Mouse (Mus musculus): ENCODE data around the gene Evi5l.
"Not testable (repeated sequence)": the region's sequence is repeated elsewhere in the genome, so short reads cannot be mapped to it uniquely, and the experiment has no call there.

Gene Evi5l

DNA sequence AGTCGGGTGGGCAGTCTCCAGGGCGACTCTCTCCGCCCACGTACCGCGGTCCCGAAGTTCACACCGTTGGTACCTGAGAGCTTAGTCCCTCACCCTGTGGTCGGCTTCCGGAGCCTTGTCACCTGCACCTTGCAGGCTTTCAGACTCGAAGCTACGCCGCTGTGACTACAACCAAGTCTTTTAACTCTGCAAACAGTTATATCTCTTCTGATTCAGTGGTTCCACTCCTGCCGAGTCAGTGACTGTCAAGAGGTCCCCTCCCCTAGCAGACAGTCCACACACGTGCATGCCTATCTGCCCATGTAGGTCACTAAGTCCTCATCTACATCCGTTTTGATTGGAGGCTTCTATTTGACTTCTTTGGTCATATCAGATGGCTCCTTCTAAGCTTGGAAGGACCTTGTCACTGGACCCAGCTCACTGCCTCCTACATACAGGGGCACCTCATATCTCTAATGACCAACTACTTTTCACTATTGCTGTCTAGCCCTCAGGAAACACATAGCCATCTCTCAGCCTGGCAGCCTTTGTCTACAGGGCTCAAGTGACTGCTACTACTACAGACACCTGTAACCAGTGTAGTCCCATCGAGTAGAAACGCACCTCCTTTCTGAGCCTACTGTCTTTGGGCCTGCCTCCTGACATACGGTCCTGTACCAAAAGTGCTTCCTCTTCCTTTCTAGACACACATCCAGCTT is 73.0 kb downstream of the Evi5l start:
- DNase-seq (ENCODE audit: low read depth): no peak

DNA sequence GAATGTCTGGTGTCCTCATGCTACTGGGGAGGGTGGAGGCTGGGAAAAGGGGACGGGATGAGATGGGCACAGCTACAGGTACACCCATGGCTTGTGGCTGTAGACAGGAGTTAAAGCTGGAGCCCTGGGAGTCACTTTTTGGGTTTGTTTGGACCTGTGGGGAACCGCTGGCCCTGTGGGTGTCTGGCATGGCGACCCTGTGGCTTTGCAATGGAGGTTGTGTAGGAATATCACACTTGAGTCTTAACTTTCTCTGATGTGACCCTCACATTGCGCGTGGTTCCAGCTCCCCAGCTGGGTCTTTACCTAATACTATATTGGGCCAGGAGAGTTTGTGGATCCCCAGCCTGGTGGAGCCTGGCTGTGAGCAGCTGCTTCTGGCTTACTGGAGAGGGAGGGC is 78.7 kb downstream of the Evi5l start:
- DNase-seq (ENCODE audit: low read depth): no peak

DNA sequence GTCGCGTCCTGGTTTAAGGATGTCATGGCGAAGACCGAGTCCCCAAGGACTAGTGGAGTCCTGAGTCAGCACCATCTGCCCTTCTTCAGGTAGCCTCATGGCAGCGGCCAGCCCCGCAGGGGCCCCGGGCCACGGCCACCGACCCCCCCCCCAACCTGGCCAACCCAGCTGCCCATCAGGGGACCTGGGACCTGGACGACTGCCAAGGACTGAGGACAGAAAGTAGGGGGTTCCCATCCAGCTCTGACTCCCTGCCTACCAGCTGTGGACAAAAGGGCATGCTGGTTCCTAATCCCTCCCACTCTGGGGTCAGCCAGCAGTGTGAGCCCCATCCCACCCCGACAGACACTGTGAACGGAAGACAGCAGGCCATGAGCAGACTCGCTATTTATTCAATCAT is 79.4 kb downstream of the Evi5l start:
- DNase-seq (ENCODE audit: low read depth): no peak

DNA sequence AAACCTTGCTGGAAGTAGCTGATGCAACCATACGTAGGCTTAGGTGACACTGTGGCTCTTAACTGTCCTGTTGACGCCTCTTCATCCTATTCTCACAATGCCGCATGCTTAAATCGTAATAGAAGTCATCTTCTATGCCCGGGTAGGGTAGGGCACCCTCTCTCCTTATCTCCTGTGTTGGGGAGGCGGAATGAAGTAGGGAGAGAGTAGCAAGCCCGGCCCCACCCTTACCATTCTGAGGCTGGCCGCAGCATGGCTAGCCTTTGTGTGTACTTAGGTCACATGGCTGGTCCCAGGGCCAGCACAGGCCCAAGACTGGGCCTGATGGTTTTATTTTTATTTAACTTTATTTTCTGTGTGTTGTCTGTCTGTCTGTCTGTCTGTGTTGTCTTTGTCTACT is 80.9 kb downstream of the Evi5l start:
- no peak for DNase-seq (ENCODE audit: low read depth)

DNA sequence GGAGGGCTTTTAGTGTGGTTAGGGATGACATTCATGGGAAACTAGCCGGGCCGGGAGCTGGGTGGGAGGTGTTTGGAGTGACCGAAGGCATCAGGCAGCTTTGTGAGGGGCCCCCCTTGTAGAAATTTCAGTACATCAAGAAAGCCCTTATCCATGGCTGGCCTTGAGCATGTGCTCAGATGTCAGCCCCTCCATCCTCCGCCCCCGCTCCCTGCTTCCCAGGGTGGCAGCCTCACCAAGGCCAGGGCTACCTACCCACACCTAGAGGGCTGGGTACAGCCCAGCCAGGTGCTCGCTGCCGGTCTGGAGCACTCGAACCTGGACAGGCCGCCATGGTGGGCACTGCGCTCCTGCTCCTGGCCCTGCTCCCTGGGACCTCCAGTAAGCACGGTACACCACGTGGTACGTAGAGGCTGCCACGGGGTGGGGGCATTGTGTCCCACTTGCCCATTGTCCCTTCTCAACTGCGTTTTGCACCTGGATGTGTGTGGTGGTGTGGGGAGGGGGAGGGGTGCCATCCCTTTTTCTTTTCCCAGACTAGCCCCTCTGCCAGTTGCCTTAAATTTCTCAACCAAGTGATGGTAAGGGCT is 81.7 kb downstream of the Evi5l start, which contains the start of gene Tgfbr3l:
Gene Tgfbr3l, plus strand, starts transcription at position 264 of the 590 bp plus-strand sequence.
- DNase-seq (ENCODE audit: low read depth): no peak

DNA sequence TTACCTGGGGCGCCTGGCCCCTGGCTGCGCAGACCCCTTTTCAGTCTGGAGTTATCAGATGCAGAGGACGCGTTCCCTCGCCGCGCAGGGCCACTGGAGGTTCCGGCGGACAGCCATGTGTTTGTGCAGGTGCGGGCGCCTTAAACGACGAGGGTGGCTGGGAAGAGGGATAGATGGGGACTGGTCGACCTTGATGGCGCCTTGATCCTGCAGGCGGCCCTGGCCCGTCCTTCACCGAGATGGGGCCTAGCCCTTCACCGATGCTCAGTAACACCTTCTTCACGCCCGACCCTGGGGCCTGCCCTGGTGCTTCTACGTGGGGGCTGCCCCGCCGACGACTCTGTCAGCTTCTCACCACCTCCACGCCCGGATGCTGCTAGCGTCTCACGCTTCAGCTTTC is 82.8 kb downstream of the Evi5l start:
- DNase-seq (ENCODE audit: low read depth): no peak

DNA sequence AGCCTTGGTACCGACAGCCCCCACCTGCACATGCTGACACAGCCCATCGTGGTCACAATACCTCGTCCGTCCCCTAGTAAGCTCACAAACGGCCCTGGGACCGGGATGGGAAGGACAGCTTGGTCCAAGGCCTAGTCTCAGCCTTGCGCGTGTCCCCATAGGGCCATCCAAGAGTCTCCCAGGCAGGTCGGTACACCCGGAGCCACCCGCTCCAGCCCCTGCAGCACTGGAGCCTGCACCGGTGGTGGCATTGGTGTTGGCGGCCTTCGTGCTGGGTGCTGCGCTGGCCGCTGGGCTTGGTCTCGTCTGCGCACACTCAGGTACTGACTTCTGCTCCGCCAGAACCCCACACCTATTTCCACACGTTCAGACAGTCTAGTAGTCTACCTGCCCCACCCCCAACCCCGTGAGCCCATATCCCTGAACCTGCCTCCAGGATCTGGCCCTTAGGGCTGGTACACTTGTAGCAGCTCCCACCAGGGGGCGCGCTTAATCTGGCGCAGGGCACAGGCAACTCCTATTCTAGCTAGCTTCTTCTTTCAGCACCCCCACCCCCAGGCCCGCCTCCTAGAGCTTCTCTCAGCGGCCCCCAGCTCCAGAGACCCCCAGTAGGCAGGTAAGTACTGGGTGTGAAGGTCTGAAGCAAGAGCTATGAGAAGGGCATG is 84.1 kb downstream of the Evi5l start:
- peak; percentile 89 for DNase-seq (ENCODE audit: low read depth)

DNA sequence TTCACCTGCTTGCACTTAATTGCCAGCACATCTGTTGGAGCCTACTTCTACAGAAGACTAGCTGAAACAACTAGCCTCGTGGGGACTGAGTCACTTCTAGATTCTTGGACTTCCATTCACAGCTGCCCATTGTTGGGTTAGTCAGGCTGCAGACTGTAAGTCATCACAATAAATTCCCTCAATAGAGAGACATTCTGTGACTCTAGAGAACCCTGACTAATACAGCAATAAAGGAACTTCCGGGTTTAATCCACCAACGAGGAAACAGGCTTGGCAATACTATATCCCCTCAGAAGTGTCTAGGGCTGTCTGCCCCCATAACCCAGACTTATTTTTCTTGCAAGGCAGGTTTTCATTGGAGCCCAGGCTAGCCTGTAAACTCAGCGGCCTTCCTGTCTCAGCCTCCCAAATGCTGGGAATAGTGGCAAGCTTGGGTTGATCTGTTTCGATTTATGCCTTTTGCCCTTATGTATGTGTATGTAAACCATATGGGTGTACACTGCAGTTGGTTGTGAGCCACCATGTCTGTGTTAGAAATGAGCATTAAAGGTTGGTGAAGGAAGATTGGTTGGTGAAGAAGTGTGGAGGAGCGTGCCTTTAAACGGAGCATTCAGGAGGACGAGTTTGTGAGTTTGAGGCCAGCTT is 85.9 kb downstream of the Evi5l start:
- no peak for DNase-seq (ENCODE audit: low read depth)

DNA sequence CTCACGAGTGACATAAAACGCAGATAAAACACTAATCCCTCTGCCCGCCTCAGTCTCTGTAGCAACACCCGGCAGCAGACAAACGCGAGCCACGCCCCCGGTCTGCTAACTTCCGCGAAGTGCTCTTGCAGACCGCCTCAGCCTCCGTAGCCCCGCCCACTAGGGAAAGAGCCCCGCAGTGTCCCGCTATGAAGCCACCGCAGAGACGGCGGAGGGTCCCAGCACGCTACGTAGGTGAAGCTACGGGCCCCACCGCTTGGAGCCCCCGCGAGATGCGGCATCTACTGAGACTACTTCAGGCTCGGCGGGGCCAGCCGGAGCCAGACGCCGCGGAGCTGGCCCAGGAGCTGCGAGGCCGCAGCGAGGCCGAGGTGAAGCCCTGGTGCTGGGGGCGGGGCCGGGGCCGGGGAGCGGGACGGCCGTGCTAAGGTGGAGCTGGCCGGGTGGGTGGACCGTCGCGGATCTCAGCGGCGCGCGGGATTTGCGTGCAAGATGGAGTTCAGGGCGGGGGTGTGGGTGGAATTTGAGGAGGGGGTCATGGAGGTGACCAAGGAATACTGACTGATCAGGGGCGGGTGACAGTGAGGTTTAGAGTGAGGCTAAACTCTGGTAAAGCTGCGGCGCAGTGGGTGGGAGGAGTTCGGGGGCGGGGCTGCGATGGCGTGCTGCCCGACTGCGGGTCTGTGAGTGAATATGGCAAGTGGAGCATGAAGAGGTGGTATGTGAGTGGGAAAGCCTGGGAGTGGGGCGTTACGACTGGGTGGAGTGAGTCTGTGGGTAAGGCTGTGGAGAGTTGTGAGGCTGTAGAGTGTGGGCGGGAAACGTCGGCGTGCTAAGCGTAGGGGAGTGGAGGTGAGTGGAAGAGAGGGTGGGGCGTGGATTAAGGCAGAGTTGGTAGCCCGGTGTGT is 86.8 kb downstream of the Evi5l start, which contains the start of gene Snapc2:
Gene Snapc2, plus strand, starts transcription at position 147 of the 908 bp plus-strand sequence.
- peak; percentile 99 for DNase-seq (ENCODE audit: low read depth)

DNA sequence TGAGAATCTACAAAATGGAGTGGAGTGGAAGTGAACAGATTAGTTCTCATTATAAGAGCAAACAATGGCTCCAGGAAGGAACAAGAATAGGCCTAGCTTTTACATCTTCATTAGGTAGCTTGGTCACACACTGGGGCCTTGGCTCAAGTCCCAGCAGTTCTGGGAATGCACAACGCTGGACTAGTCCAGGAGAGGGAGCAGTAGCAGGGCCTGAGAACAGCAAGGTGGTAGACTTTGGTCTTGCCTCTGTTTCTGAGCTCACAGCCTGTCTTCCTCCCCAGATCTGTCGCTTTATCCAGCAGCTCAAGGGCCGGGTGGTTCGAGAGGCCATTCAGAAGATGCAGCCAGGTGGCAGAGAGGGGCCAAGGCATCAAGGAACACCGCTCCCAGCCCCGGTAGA is 87.6 kb downstream of the Evi5l start:
- no peak for DNase-seq (ENCODE audit: low read depth)

DNA sequence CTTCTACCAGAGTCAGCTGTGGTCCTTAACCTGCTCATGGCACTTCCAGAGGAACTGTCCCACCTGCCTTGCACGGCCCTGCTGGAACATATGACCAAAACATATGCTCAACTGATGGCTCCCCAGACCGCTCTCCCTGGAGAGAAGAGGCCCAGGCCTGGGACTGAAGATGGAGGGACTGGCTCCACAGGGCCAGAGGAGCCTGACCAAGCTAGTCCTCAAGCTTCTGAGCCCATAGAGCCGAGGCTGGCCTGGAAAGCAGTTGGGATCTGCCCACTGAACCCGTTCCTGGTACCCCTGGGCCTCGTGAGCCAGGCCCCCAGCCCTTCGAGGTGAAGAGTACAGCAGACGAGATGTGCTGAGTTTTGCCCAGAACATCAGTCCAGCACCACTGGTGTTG is 89.1 kb downstream of the Evi5l start:
- DNase-seq (ENCODE audit: low read depth): not testable (repeated sequence)

DNA sequence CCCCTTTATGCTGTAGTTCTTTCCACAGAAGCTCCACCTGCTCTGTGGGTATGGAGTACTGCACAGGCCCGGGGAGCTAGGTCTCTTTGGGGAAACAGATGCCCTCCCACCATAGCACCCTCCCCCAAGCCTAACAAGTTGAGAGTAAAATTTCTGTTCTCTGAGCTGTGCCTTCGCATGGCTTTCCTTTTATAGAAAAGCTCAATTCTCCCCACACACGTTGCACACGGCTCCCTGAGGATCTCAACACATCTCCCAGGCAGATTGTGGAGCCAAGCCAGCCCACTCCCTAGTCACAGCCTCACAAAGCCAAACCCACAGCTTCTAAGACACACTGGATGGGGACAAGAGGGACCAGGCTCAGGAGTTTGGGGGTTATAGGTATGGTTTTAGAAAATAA is 90.5 kb downstream of the Evi5l start:
- DNase-seq (ENCODE audit: low read depth): no peak

DNA sequence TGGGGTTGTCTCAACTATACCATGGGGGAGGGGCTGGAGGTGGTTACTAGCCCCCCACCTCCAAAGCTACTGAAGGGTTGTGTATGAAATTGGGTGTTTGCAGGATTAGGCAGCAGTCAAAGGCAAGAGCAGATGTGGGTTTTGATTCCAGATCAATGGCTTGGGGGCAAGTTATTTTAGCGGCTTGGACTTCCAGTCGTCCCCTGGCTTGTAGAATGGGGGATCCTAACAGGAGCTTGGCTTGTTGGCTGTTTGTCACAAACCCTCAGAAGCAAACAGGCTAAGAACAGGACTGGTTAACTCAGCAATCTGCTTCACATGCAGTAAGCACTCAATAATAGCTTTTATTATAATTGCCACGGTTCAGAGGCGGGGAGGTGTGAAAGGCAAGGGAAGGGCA is 91.0 kb downstream of the Evi5l start:
- DNase-seq (ENCODE audit: low read depth): no peak

DNA sequence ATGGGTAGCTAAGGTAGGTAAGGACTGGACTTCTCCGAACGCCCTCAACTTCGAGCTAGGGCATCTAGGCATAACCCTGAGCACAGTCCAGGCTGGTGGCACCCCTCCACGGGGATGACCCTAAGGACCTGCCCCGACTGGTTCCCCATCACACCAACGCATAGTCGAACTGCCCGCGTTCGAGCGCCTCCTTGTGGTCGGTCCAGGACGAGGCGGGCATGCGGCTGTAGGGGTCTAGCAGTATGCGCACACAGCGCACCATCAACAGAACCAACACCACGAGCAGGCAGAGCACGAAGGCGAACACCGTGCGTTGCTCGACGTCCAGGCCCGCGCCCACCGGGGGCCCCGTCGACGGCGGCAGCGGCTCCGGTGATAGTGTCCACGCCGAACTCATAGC is 91.9 kb downstream of the Evi5l start:
- peak; percentile 82 for DNase-seq (ENCODE audit: low read depth)

DNA sequence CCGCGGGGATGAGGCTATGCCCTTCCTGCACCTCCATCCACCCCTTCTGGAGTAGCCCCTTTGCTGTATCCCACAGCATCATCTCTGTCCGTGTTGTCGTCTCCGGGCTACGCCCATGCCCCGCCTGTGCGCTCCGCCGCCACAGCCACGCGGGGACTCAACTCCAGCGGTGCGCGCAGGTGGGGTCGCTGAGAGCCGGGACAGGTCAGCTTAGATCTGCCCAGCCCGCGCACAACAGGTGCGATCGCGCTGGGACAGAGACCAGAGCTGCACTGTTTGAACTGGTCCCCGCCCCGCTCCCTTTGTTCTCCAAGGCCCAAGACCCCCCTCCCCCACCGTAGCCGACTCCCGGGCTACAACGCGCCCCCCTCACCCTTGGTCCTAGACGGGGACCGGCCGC is 92.3 kb downstream of the Evi5l start:
- no peak for DNase-seq (ENCODE audit: low read depth)

DNA sequence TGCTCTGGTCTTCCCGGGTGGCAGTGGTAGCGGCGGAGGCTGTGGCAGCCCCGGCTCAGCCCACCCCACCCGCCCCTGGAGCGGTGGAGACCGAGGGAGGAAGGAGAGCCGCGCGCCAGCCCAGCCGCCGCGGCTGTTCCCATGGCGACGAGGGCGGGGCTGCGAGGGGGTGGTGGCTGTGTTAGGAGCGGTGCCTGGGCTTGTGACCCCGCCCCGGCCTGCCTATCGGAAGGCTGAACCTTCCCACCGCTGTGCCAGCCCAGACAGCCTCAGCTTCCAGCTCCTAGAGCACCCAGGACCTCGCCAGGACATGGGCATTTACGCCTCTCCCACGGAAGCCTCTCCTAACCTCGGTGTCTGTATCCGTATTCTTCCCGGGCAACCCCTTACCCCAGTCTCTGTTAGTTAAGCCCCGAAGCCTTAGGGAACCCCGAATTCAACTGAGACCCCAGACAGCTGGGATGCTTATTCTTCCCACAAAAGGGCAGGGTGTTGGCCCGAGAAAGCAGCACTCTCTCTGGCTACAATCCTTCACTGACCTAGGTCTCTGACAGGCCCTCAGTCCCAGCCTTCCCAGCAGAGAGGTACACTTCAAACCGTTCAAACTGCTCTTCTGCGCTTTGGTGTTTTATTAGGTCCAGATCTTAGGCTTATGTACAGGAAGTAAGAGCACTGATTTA is 92.9 kb downstream of the Evi5l start, which contains the start of gene Ctxn1:
Gene Ctxn1, minus strand, starts transcription at position 150 of the 680 bp plus-strand sequence.
- peak; percentile 94 for DNase-seq (ENCODE audit: low read depth)

DNA sequence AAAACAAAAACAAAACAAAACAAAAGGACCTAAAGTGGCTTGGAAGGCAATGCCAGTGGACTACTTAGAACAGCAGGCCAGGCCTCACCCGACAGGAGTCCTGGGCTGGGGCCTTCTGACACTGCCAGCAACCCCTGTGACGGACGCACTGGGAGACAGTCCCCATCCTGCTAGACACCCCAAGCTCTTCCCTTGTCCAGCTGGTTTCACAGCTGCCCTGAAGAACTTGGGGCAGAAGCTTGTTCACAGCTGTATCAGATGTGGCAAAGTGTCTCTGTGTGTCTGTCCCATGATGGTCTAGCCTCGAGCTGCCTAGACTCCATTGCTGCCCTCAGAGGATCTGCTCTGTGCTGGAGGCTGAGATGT is 93.4 kb downstream of the Evi5l start:
- DNase-seq (ENCODE audit: low read depth): no peak
